Mouse (Mus musculus) megakaryocyte, embryonic 14.5 days (primary cell): ENCODE results near the gene Cntnap2.

ENCODE experiments used
- FLI1 ChIP-seq: IDR thresholded peaks from 2 replicates; pipeline ENCODE4 v1.6.1; 2012; ENCODE audit warnings: low read length, inconsistent platforms, mixed read lengths
- GATA1 ChIP-seq: IDR thresholded peaks from 3 replicates; pipeline ENCODE4 v1.6.1; 2012; ENCODE audit warnings: mixed read lengths, low read length, inconsistent platforms, borderline replicate concordance

DNA sequence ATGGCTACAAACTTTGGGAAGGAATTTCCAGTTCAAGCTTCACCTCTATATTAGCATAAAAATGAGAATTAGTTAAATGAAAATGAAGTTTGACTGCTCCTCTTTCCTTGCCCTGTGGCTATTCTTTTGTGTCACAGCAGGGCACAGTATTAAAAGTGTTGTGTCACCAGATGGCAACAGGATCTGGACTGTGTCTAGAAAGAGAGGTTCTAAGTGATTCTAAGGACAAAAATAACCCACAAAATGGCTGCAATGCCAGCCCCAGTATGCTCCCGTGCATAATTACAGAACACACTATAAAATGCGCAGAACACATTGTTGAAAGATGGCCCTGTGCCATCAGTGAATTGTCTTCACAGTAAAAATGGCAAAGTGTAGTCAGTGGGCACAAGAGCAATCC, 1146.4 kb downstream of the Cntnap2 start:
- no peak for TF ChIP-seq GATA1
- no peak for TF ChIP-seq FLI1
